Mouse (Mus musculus) C2C12 (cell line): ENCODE measurements at regions not wholly inside any gene's neighbourhood (a gene's known extent, or its start where the extent isn't known, plus 50 kb on each side); places are given as distances from the start of the nearest gene placed in this dataset.

Experiments used
- H3K27me3 ChIP-seq: one replicate; pipeline ENCODE4 v1.6.1; 2011; ENCODE audit not compliant: control insufficient read depth, insufficient read depth, insufficient read length
- H3K36me3 ChIP-seq: one replicate; pipeline ENCODE4 v1.6.1; 2011; ENCODE audit not compliant: control insufficient read depth, insufficient read depth
- H3K4me3 ChIP-seq: one replicate; pipeline ENCODE4 v1.5.1; 2011; ENCODE audit warnings: mild to moderate bottlenecking, control low read depth; ENCODE audit not compliant: poor library complexity, insufficient read depth, severe bottlenecking
- H3K79me2 ChIP-seq: one replicate; pipeline ENCODE4 v1.6.1; 2011; ENCODE audit not compliant: control insufficient read depth, insufficient read depth
- H3K79me3 ChIP-seq: one replicate; pipeline ENCODE4 v1.6.1; 2011; ENCODE audit warnings: low read depth, control low read depth
- H3ac ChIP-seq: one replicate; pipeline ENCODE3; 2011; ENCODE audit warnings: low read depth; ENCODE audit not compliant: control insufficient read depth, insufficient read length
- CEBPB ChIP-seq: IDR thresholded peaks from one replicate; pipeline ENCODE4 v1.6.1; 2011; ENCODE audit warnings: low read depth, mild to moderate bottlenecking, control low read depth, moderate library complexity
- CTCF ChIP-seq: IDR thresholded peaks from one replicate; pipeline ENCODE4 v1.5.1; 2011; ENCODE audit not compliant: control insufficient read depth, insufficient read depth, insufficient read length
- FOSL1 ChIP-seq: IDR thresholded peaks from one replicate; pipeline ENCODE4 v1.8.0; 2011; ENCODE audit warnings: mild to moderate bottlenecking, low read length; ENCODE audit not compliant: poor library complexity, insufficient read depth, severe bottlenecking
- MAX ChIP-seq: IDR thresholded peaks from one replicate; pipeline ENCODE4 v1.6.1; 2011; ENCODE audit warnings: mild to moderate bottlenecking, control low read depth
- MYOD1 ChIP-seq: IDR thresholded peaks from one replicate; pipeline ENCODE4 v1.6.1; 2011; ENCODE audit warnings: low read depth; ENCODE audit not compliant: control insufficient read depth, insufficient read length
- MYOG ChIP-seq: IDR thresholded peaks from one replicate; pipeline ENCODE4 v1.6.1; 2011; ENCODE audit not compliant: control insufficient read depth, insufficient read length; ENCODE audit errors: extremely low read depth
- USF1 ChIP-seq: IDR thresholded peaks from one replicate; pipeline ENCODE4 v1.6.1; 2011; ENCODE audit warnings: low read depth, mild to moderate bottlenecking, control low read depth, moderate library complexity

DNA sequence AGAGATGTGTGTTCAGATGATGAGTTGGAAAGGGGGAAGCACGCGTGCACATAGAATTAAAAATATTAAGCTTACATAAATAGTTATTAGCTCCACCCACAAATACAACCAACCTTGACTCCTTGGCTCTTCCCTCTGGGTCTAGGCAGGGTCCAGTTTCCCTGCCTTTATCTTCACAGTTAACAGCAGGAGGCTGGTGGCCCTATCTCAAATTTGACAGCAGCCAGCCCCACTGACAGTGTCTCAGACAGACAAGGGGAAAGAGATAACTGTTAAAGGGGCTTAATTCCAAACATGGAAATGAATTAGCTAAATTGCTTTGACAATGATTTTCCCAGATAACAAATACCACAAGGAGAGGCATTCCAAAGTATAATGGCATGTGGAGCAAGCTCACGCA lies 121.2 kb upstream of the Mef2c start:
- TF ChIP-seq MAX (no peak), MYOG (no peak), CTCF (no peak), MYOD1 (no peak), CEBPB (no peak), USF1 (no peak), FOSL1 (no peak)
- H3K79me3 ChIP-seq: no peaks in the 10 kb centered on the region
- H3K79me2 ChIP-seq: no peaks in the 10 kb centered on the region
- no peaks in the 10 kb centered on the region for H3K36me3 ChIP-seq
- no peak overlapping the region for H3ac ChIP-seq
- no peak overlapping the region for H3K4me3 ChIP-seq
- H3K27me3 ChIP-seq: no peaks in the 10 kb centered on the region

DNA sequence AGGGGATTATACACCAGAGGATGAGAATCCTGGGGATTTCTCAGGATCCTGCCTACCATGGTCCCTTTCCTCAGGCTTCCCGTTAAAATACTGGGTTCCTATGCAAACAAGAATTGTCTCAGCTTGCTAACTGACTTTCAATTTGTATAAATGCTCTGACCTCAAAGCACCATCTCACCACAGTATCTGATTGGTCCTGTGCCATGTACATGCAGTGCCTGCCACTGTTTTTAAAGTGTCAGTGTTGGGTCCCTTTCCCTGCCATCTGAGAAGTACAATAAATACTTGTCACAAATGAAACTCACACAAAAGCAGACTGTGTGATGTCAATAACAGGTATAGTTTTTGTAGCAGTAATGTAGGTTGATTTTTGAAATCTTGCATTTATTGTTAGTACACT lies 109.1 kb upstream of the Mef2c start:
- TF ChIP-seq MYOG (no peak), MYOD1 (no peak), CTCF (no peak), USF1 (no peak), MAX (no peak), CEBPB (no peak), FOSL1 (no peak)
- Histone ChIP-seq H3ac (no peak overlapping the region), H3K79me2 (no peaks in the 10 kb centered on the region), H3K4me3 (no peak overlapping the region), H3K79me3 (no peaks in the 10 kb centered on the region), H3K27me3 (no peaks in the 10 kb centered on the region), H3K36me3 (no peaks in the 10 kb centered on the region)

DNA sequence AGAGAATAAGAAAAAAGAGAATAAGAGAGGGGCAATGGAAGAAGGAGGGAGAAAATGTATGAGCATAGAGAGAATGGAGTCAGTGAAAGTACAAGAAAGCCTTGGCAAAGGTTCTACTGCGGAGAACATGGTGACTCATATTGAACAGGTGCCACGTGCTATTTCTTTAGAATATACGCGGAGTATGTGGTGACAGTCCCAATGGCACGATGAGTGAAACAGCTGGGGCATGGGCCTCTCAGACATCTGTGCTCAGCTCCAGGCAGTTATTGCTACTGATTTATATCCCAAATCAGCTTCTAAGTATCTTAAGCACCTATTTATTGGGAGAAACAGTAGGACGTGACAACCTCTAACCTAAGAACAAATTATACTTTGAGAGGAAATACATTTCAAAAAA lies 104.5 kb upstream of the Mef2c start:
- Histone ChIP-seq H3K79me3 (no peaks in the 10 kb centered on the region), H3K36me3 (no peaks in the 10 kb centered on the region), H3K27me3 (no peaks in the 10 kb centered on the region), H3ac (no peak overlapping the region), H3K4me3 (no peak overlapping the region), H3K79me2 (no peaks in the 10 kb centered on the region)
- no peak for TF ChIP-seq MYOG
- no peak for TF ChIP-seq MYOD1
- no peak for TF ChIP-seq CTCF
- TF ChIP-seq USF1: no peak
- no peak for TF ChIP-seq MAX
- TF ChIP-seq FOSL1: no peak
- TF ChIP-seq CEBPB: no peak

DNA sequence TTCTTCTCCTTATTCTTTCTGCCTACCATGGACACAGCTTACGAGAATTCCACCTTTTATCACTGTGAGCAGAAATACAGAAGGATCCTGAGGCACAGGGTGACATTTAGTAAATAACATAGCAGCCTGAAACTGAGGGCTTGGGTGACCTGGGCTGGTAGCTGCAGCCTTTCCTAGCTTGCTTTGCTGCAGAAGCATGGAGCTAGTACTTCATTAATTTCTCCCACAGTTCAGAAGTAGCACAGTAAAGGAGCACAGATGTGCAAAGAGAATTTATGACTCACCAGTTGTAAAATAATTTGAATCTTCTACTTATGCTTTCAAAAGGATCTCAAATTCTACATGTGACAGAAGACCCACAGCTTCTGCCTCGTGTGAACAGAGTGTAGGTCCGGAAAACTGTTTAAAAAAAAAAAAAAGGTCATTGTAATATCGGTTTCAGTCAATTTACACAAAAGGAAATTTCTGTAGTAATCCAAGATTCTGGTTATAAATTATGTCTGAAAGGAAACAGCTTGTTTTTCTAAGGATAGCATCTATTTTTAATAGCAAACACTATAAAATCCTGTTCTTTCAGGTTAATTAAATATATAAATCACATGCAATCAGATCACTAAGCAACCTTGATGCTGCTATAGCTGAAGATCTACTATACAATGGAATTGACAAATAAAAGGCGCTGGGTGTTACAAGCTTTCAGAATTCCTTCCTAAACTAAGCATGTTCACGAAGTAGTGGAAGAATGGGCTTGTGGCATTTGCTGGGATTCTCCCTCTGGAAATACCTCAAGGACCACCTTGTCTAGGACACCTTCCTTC lies 64.0 kb upstream of the Mef2c start:
- H3K4me3 ChIP-seq: no peak overlapping the region
- TF ChIP-seq CEBPB (no peak), MAX (no peak), CTCF (no peak), FOSL1 (no peak), MYOG (no peak), USF1 (no peak), MYOD1 (no peak)
- no peaks in the 10 kb centered on the region for H3K27me3 ChIP-seq
- H3ac ChIP-seq: no peak overlapping the region
- H3K36me3 ChIP-seq: no peaks in the 10 kb centered on the region
- no peaks in the 10 kb centered on the region for H3K79me3 ChIP-seq
- H3K79me2 ChIP-seq: no peaks in the 10 kb centered on the region

DNA sequence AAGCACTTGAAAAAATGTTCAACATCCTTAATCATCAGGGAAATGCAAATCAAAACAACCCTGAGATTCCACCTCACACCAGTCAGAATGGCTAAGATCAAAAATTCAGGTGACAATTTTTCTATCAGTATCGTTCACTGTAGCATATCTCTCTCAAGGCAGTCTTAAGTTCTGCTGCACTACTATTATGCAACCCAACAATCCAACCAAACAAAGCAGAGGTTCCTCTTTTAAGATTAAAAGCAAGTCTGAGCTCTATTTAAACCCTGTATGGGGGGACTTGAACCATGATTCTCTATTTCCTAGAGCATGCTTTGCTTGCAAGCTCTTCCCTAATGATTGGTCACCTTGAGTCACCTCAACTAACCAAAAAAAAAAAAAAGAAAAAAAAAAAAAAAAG lies 59.6 kb upstream of the Mef2c start:
- Histone ChIP-seq H3K4me3 (no peak overlapping the region), H3K36me3 (no peaks in the 10 kb centered on the region), H3K79me2 (no peaks in the 10 kb centered on the region), H3K27me3 (no peaks in the 10 kb centered on the region), H3K79me3 (no peaks in the 10 kb centered on the region), H3ac (no peak overlapping the region)
- TF ChIP-seq CTCF (no peak), FOSL1 (no peak), MYOG (no peak), MYOD1 (no peak), CEBPB (no peak), MAX (no peak), USF1 (no peak)

DNA sequence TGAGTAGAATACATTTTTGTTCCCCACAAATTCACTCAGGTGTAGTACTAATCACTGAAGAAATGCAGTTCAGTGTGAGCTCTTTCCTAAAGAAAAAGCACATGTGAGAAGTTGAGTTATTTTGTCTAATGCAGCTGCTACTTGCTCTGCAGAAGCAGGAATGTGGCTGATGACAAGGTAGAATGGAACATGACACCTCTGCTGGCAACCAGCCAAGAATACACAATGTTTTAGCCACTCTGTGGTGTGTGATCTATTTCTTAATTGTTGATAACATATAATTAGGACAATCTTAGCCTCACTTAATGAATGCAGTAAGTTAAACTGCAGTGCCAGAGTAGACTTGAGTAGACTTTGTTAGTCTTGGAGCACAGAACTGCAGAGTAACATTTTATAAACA lies 53.0 kb upstream of the Mef2c start:
- no peaks in the 10 kb centered on the region for H3K36me3 ChIP-seq
- no peak overlapping the region for H3K4me3 ChIP-seq
- no peaks in the 10 kb centered on the region for H3K79me2 ChIP-seq
- TF ChIP-seq MYOD1 (no peak), USF1 (no peak), MAX (no peak), MYOG (no peak), CEBPB (no peak), CTCF (no peak), FOSL1 (no peak)
- no peak overlapping the region for H3ac ChIP-seq
- no peaks in the 10 kb centered on the region for H3K27me3 ChIP-seq
- H3K79me3 ChIP-seq: no peaks in the 10 kb centered on the region
